Mouse (Mus musculus): ENCODE results near the gene Tha1.

Tha1 gene

DNA sequence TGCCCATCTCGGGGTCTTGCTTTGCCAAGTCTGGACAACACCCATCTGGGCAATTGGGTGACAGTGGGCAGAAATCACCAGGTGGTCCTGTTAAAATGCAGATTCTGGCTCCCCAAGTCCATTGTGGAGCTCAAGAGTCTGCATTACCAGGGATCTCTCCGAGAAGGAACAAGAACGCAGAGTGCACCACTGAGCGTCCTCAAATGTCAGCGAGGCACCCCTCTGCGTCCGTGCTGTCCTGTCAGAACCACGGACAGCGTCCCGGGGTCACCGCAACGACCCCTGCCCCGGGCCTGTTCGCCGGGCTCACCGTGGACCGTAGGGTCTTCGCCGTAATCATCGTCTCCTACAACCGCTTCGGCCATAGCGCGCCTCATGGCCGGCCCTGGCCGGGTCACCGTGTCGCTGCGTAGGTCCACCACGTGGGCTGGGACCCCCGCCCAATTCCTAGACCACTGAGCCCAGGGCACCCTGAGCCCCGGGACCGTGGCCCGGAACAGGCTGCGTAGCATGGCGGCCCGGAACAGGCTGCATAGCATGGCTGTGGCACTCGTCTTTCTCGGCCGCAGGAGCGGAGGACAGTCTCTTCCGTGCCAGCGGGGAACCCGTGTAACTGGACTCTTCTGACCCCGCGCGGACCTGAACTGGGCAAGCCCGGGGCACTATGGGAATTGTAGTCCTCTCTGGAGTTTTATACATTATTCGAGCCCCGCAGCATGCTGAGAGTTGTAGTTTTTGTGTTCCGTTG lies at the start of gene Tha1:
Gene Tha1 (minus strand): TSS at position 621 of the 748 bp plus-strand sequence.
- DNase-seq (ENCODE audit: low spot score): peak; percentile 83

GRCm38 (mm10) chr11:117919211-117919610 lies 45.9 kb upstream of the Tha1 start:
- DNase-seq (ENCODE audit: low spot score): no peak

DNA sequence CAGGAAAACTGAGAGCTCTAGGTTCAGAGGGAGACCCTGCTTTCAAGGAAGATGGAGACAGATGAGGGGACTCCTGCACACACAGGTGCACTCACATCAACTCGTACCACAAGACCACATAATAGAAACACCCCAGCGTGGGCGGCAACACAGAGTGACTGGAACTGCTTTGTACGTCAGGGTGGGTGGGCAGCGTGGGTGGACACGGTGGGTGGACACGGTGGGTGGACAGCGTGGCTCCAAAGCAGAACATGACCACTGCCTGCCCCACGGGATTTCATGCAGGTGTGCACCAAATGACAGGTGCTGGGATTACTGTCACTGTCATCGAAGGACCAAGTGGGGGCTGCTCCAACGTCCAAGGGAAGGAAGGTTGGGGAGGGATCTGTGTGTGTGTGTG lies 45.3 kb upstream of the Tha1 start:
- no peak for DNase-seq (ENCODE audit: low spot score)

GRCm38 (mm10) chr11:117915837-117916236 lies 42.6 kb upstream of the Tha1 start:
- DNase-seq (ENCODE audit: low spot score): no peak

DNA sequence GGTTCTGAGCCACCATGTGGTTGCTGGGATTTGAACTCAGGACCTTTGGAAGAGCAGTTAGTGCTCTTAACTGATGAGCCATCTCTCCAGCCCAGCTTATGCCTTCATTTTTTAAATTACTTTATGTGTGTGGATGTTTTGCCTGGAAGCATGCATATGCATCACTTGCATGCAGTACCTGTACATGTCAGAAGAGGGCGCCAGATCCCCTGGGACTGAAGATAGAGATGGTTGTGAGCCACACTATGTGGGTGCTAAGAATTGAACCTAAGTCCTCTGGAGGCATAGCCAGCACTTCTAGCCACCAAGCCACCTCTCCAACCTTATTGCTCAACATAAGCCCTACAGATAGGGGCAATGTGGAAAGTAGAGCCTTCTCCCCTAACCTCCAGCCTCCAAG lies 42.1 kb upstream of the Tha1 start:
- DNase-seq (ENCODE audit: low spot score): no peak

- no peak for DNase-seq (ENCODE audit: low spot score)
These were observed 41.2 kb upstream of the Tha1 start for GRCm38 (mm10) chr11:117914531-117914930.

- peak; percentile 87 for DNase-seq (ENCODE audit: low spot score)
These were observed 39.5 kb upstream of the Tha1 start for GRCm38 (mm10) chr11:117912684-117913352.

DNA sequence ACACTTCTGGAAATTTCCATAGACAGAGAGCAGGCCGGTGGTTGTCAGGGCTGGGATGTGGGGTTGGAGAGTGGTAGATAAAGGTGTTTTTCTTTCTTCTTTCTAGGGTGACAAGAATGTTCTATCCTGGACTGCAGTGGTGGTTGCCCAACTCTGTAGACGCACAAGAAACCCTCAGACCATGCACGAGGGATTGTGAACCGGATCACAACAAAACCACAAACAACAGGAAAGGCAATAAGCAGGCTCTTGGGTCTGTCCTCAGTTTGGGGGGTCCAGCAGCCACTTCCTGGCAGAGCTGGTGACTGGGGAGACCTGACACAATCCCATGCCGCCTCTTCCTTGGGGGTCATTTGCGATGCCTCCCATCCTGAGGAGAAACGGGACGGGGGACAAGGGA lies 36.1 kb upstream of the Tha1 start:
- DNase-seq (ENCODE audit: low spot score): no peak

DNA sequence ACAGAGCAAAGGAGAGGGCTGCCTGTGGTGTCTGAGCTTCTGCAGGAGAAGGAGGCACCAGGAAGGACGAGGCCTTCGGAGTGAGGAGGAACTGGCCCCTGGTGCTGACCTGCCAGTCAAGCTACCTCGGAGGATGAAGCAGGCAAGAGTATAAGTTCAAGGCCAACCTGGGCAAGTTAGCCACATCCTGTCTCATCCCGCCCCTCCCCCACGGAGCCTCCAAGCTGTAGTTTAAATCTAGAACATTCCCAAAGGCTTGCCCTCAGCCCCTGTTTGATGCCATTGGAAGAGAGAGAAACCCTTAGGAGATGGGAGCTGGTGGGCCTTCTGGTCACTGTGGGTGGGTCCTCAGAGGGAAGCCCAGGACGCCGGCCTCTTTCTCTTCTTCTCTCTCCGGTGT lies 31.2 kb upstream of the Tha1 start:
- no peak for DNase-seq (ENCODE audit: low spot score)

DNA sequence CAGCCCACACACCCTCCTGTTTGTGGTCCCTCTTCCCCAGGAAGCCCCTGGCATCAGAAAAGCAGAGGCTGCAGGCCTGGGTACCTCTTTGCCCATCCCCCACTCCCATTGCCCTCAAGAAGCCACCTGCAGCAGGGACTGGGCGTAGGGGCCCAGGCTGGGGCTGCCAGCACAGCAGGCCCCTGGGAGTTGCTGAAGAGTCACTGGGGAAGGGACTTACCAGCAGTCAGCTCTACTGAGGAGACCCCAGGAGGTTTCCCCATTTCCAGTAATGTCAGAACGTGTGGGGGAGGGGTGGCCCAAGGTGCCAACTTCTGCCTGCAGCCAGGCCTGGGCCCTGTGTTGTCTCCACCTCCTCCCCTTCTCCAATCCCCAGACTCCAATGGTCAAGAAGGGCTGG lies 29.0 kb upstream of the Tha1 start:
- no peak for DNase-seq (ENCODE audit: low spot score)

DNA sequence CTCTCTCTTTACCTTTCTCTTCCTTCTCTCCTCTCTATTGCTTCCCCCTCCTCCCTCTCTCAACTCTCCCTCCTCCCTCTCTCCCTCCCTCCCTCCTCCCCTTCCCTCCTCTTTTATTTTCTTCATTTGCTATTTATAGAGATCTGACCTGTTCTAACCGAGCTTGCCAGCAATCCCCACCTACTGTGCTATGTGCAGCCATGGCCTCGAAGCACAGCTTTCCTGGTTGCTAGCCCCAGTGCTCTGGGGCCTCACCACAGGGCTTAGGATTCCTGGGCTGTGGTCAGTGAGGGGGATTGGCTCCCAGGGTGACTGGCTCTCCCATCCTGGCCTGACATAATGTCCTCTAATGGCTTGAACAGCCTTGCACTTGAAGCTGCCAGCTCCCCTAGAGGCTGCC lies 23.3 kb upstream of the Tha1 start:
- no peak for DNase-seq (ENCODE audit: low spot score)

GRCm38 (mm10) chr11:117894676-117895075 lies 21.4 kb upstream of the Tha1 start:
- DNase-seq (ENCODE audit: low spot score): no peak

- no peak for DNase-seq (ENCODE audit: low spot score)
These were observed 18.9 kb upstream of the Tha1 start for GRCm38 (mm10) chr11:117892199-117892598.

- DNase-seq (ENCODE audit: low spot score): no peak
These were observed 18.4 kb upstream of the Tha1 start for GRCm38 (mm10) chr11:117891581-117892175.

DNA sequence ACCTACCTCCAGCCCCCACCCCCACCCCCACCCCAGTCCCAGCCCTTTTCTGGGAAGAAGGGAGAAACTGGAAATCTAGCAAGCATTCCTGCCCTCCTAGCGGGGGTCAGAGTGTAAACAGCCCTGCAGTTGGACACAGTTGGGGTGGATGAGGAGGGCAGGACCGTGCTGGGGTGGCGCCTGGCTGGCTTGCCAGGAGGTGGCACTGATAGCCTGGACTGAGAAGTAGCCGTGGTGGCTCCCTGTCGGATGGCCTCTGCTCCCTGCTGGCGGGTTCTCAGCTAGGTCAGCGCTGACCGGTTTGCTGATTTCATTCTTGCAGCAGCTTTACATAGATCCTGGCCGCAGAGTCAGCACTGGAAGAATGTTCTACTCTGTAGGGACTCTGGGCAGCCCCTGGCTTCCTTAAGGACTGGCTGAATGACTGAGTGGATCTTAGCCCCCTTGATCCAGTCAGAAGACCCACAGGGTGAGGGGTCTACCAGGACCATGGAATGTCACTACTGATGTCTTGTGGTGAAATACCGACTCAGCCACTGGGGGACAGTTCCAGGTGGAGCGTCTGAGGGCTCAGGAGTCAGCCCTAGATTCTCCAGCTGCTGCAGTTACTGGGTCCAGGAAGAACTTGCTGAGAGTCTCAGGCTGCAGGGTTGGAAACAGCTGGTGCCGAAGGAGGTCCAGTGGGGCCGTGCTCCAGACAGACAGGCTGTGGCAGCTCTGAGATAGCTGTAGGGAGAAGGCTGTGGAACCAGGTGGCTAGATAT lies 17.4 kb upstream of the Tha1 start:
- no peak for DNase-seq (ENCODE audit: low spot score)

DNA sequence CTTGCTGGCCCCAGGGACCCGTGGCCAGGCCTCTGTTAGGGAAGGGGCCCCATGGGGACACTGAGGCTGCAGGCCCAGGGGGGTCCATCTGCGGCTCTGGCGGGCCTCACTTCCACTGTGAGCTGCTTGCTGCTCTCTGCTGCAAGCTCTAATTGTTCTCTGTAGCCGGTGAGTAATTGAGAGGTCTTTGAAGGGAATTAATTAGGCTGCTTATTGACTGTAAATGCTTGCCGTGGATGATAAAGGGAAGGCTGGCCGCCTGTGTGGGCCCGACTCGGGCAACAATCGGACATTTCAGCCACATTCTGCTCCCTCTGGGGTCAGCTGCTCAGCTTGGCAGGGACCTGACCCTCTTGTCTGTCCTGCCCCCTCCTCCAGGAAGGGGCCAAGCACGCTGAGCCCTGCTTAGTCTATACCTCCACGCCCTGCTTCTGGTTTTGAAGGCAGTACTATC lies 16.6 kb upstream of the Tha1 start:
- no peak for DNase-seq (ENCODE audit: low spot score)

- DNase-seq (ENCODE audit: low spot score): no peak
These were observed 15.9 kb upstream of the Tha1 start for GRCm38 (mm10) chr11:117888853-117889822.

DNA sequence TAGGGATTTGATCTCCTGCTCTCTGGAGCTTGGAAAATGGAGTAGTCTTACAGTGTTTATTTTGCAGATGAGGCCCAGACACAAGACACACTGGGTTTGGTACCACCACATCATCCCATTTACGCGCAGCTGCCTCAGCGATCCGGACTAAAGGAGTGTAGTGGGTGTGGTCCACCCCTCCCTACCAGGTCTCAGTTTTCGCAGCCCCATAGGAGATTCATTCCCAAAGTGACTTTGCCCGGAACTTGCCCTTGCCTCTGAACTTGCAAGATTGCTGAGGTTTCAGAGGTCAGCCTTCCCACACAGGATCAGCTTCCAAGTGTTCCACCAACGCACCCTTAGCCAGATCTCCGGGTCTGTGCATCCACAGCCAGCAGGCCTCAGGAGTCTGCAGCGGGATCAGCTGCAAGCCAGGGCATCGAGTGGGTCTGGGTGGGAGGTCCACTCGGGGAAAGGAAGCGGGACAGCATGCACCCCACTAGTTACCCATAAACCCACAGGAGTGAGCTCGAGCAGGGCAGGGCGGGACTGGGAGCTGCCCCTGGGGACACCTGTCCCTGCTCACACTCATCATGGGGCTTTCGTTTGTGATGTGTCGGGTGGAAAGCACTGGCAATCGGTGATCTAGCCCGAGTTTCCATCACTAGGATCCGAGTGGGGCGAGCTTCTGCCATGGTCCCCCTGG lies 15.0 kb upstream of the Tha1 start:
- no peak for DNase-seq (ENCODE audit: low spot score)

DNA sequence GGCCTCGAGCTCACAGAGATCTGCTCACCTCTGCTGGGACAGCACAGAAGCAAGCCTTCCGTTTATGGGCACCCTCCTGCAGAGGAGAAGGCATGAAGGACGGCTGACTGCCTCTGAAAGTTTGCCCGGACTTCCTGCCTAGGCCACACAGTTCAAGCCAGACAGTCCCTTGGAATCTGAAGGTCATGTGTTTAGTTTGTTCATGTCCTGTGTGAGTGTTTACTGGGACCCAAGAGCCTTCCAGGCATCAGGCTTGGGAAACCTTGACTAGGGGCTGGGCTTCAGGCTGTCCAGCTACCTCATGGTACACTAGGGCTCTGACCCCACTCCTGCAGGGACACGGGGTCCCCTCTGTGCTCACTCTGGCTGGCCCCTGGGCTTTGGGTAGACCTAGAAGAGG lies 12.7 kb upstream of the Tha1 start:
- no peak for DNase-seq (ENCODE audit: low spot score)

DNA sequence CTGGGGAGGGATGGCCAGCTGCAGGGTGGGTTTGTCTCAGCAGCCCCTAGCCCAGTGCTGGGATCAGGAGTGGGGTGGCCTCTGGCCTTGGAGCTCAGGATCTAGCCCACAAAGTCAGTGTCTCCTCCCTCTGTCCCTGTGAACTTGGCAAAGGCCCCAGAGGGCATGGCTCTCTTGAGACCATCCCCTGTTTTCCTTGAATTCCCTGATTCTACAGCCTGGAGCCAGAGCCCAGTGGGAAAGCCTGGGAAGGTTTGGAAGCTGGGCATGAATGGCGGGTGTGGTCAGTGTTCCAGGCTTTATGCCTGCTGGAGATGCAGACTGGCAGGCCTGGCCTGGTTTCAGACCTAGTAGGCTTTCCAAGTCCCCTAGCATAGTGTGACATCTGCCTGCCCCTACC lies 8.9 kb upstream of the Tha1 start:
- no peak for DNase-seq (ENCODE audit: low spot score)

GRCm38 (mm10) chr11:117881787-117882186 lies 8.5 kb upstream of the Tha1 start:
- no peak for DNase-seq (ENCODE audit: low spot score)

Measured in layer of hippocampus, adult 11-12 months (tissue).